23 mouse cellular contexts compared by ENCODE assay signal in genomic region chr13:73996456-73996855, GRCm38 (mm10). TPM values are rescaled to one million over a fixed set of nuclear protein-coding genes. Genes with fewer than 3 reads are reported as not detected.
"Had no signal": no experiment of that assay in that cellular context is flagged by ENCODE, and none has a peak within 500 bp of the region (broad histone marks: within the 10 kb centered on the region; RNA-seq: fewer than 3 reads in every experiment).

No protein-coding gene starts in this region.

- H3K36me3 ChIP-seq: neural tube, embryonic 15.5 days; stomach, embryonic 15.5 days had no signal

- H3K4me3 ChIP-seq: neural tube, embryonic 15.5 days; stomach, embryonic 15.5 days had no signal

- H3K4me1 ChIP-seq: neural tube, embryonic 15.5 days; stomach, embryonic 15.5 days had no signal

- H3K9ac ChIP-seq: neural tube, embryonic 15.5 days; stomach, embryonic 15.5 days had no signal

- DNase-seq: retina, postnatal 1 day; right cerebral cortex, adult 18-20 months; right cerebral cortex, postnatal 14 days; right cerebral cortex, postnatal 25 days; right cerebral cortex, postnatal 4 days; spleen, adult 18-20 months; thymus, adult 18-20 months; thymus, adult 2 months; thymus, postnatal 14 days; thymus, postnatal 25 days; thymus, postnatal 36 days; thymus, postnatal 4 days had no signal

- H3K27ac ChIP-seq: neural tube, embryonic 15.5 days; stomach, embryonic 15.5 days; stomach, postnatal 0 days had no signal

- H3K27me3 ChIP-seq: neural tube, embryonic 15.5 days; stomach, embryonic 15.5 days had no signal

- H3K4me2 ChIP-seq: neural tube, embryonic 15.5 days; stomach, embryonic 15.5 days had no signal

- H3K9me3 ChIP-seq: neural tube, embryonic 15.5 days; stomach, embryonic 15.5 days had no signal

RNA-seq across cellular contexts. Expression of gene Zdhhc11, which starts 32.8 kb away (rescaled TPM):
- total RNA-seq: neutrophil, adult 5-6 weeks had no signal
- polyA plus RNA-seq: neural tube, embryonic 14.5 days; neural tube, embryonic 15.5 days; small intestine, adult 2 months; spleen, adult 2 months; stomach, embryonic 14.5 days; stomach, embryonic 15.5 days; stomach, embryonic 16.5 days; stomach, postnatal 0 days; thymus, adult 2 months; thymus, postnatal 0 days; urinary bladder, adult 2 months had no signal
